Mouse (Mus musculus): ENCODE measurements around the gene Gpr37l1. TPM values are rescaled to one million over a fixed set of nuclear protein-coding genes. Genes with fewer than 3 reads are reported as not detected.

The Gpr37l1 gene
- polyA plus RNA-seq (2016; fragmentation: Nextera tagmentation; extraction: Ambion mirVana) = not detected in 2 replicates

DNA sequence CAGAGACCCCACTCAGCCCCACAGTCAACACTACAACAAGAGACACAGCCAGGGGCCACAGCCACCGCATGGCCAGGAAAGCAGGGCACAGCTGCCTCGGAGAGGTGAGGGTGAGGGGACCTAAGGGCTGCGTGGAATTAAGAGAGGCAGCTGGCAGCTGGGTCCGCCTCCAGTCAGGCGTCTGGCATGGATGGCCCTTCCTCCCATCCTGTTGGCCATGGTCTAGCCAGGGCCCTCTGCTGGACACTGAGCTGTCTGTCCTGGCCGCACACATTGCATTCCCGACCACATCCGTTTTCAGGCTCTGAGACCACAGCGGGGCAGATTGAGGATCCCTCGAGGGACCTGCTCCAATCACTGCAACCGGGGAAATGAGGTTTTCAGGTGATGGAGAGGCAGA is at the start of gene Gpr37l1:
Gene Gpr37l1 (minus strand): TSS at position 247 of the 400 bp plus-strand sequence.
- DNase-seq (ENCODE audit: low spot score) = no peak
- Histone ChIP-seq H3K9me3 (no peaks in the 10 kb centered on the region), H3K27ac (no peak within 1 kb of the TSS), H3K4me1 (replicated peaks) (peaks cover 7% of the 10 kb centered on the region), H3K27me3 (ENCODE audit: insufficient read depth, poor library complexity, severe bottlenecking) (no peaks in the 10 kb centered on the region), H3K36me3 (no peaks in the 10 kb centered on the region), H3K4me3 (no peak within 1 kb of the TSS)
- WGBS = 75% methylated on average over 11 of the region's 11 CpGs

DNA sequence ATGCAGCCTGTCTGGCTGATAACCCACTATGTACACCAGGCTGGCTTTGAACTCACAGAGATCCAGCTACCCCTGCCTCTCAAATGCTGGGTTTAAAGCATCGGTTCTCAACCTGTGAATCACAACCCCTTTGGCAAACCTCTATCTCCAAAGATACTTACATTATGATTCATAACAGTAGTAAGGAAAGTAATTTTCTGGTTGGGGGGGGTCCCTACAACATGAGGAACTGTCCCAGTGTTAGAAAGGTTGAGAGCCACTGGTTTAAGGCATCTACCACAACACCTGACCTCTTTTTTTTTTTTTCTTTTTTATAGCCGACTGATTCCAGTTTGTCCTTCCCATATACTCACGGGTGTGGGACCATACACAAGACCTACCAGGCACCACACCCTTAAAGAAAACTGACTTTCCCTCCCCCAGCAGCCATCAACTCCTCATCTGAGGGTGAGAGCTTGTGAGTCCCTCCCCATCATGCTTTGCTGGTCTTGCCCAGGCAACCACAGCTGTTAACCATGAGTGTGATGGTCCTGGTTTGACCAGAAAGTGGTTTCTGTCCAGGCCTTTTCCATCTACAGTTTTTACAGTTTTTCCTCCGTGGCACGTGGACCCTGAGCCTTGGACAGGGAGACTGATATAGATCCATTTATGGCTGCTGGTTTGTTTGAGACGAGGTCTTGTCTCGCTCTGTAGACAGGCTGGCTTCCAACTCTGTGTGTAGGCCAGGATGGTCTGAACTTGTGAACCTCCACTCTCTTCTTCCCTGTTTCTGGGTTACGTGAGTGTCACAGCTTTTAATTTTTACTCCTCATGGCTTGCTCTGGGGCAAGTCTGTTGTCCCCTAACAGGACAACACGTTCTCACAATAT is 46.5 kb upstream of the Gpr37l1 start:
- no peaks in the 10 kb centered on the region for H3K9me3 ChIP-seq
- DNase-seq (ENCODE audit: low spot score) = no peak
- WGBS = 89% methylated on average over 9 of the region's 9 CpGs
- no peak overlapping the region for H3K27ac ChIP-seq
- no peaks in the 10 kb centered on the region for H3K36me3 ChIP-seq
- H3K4me3 ChIP-seq = no peak overlapping the region
- H3K27me3 ChIP-seq (ENCODE audit: insufficient read depth, poor library complexity, severe bottlenecking) = no peaks in the 10 kb centered on the region
- H3K4me1 ChIP-seq (replicated peaks) = peaks cover 11% of the 10 kb centered on the region

GRCm38 (mm10) chr1:135210421-135210820 is 42.9 kb upstream of the Gpr37l1 start:
- no peaks in the 10 kb centered on the region for H3K36me3 ChIP-seq
- no peak overlapping the region for H3K4me3 ChIP-seq
- no peak overlapping the region for H3K27ac ChIP-seq
- H3K27me3 ChIP-seq (ENCODE audit: insufficient read depth, poor library complexity, severe bottlenecking) = no peaks in the 10 kb centered on the region
- no peak for DNase-seq (ENCODE audit: low spot score)
- H3K9me3 ChIP-seq = no peaks in the 10 kb centered on the region
- WGBS = 73% methylated on average over 5 of the region's 5 CpGs
- no peaks in the 10 kb centered on the region for H3K4me1 ChIP-seq (replicated peaks)

GRCm38 (mm10) chr1:135208716-135209115 is 41.2 kb upstream of the Gpr37l1 start:
- no peaks in the 10 kb centered on the region for H3K27me3 ChIP-seq (ENCODE audit: insufficient read depth, poor library complexity, severe bottlenecking)
- peaks cover 16% of the 10 kb centered on the region for H3K4me1 ChIP-seq (replicated peaks)
- no peak for DNase-seq (ENCODE audit: low spot score)
- no peaks in the 10 kb centered on the region for H3K36me3 ChIP-seq
- no peak overlapping the region for H3K4me3 ChIP-seq
- H3K27ac ChIP-seq = no peak overlapping the region
- 73% methylated on average over 9 of the region's 9 CpGs for WGBS
- no peaks in the 10 kb centered on the region for H3K9me3 ChIP-seq

DNA sequence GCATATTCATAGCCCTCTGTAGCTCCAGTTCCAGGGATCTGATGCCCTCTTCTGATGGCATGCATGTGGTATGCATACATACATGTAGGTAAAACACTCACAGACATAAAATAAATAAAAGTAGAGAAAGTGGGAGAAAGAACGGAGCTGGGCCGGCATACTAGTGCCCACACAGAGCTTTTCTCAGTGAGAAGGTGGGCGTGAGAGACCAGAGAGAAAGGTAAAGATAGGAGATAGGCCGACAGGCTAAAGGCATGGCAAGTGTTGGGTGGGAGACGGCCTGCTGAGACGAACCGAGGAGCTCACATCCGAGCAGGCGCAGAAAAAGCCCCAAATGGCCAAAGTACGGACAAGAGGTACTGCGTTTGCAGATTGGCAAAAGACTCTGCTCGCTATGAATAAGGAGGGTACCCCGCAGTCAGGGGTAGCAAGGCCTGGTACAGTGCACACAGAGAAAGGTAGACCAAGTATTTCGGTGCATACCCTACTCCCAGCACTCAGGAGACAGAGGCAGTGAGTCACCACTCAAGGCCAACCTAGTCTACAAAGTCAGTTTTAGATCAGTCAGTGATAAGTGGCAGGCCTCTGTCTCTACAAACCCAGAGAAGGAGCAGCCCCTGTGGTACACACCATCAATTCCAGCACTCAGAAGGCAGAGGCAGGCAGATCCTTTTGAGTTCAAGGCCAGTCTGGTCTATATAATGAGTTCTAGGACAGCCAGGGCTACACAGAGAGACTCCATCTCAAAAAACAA is 39.3 kb upstream of the Gpr37l1 start:
- H3K9me3 ChIP-seq = no peaks in the 10 kb centered on the region
- DNase-seq (ENCODE audit: low spot score) = no peak
- H3K27ac ChIP-seq = no peak overlapping the region
- 90% methylated on average over 14 of the region's 14 CpGs for WGBS
- H3K27me3 ChIP-seq (ENCODE audit: insufficient read depth, poor library complexity, severe bottlenecking) = no peaks in the 10 kb centered on the region; the same call in 1 of the 2 replicates
- H3K36me3 ChIP-seq = no peaks in the 10 kb centered on the region
- H3K4me3 ChIP-seq = no peak overlapping the region
- H3K4me1 ChIP-seq (replicated peaks) = peaks cover 18% of the 10 kb centered on the region

GRCm38 (mm10) chr1:135205257-135205656 is 37.8 kb upstream of the Gpr37l1 start:
- peaks cover 5% of the 10 kb centered on the region for H3K27me3 ChIP-seq (ENCODE audit: insufficient read depth, poor library complexity, severe bottlenecking)
- no peak for DNase-seq (ENCODE audit: low spot score)
- 59% methylated on average over 4 of the region's 4 CpGs for WGBS
- H3K9me3 ChIP-seq = no peaks in the 10 kb centered on the region
- H3K27ac ChIP-seq = 0 out of 2 replicates have a peak overlapping the region, but pooled peaks have one; percentile 42
- H3K4me1 ChIP-seq (replicated peaks) = peaks cover 18% of the 10 kb centered on the region
- H3K36me3 ChIP-seq = no peaks in the 10 kb centered on the region
- no peak overlapping the region for H3K4me3 ChIP-seq

DNA sequence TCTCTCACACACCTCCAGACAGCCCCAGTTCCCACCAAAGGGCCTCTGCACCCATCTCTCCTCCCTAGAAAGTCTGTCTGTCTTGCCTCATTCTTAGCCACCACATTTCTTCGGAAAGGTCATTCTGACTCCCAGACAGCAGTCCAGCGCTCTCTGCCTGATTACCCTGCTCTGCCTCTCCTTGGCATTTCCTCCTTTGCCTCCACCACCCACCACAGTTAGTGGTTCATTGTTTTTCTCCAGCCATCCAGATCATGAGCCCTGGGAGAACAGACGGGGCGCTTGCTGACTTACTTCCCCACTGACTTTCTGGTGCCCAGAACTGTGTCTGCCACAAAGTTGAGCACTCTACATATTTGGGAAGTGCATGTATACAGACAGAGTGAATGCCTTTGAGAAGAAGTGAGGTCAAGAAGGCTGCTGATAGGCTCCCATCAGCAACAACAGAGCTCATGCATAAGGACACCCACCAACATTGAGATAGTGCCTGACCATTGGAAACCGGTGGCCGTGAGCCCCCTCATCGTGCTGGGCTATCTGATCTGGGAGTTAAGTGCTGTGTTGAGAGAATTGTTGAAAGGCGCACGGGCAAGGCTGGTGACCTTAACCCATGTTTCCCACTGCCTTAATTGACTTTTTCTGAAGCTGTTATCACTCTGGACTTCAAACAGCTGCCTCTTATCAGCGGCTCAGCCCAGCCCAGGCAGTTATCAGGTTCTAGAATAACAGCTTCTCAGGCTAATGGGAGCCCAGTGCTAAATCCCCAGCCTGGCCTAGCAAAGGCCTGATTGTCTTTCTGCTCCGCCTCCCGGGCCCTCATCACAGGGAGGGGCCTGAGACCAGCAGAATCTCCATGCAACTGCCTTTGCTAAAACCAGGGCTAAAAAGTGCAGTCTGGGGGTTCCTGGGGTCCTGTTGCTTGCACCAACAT is 37.0 kb upstream of the Gpr37l1 start:
- Histone ChIP-seq H3K4me1 (replicated peaks) (peaks cover 22% of the 10 kb centered on the region), H3K9me3 (no peaks in the 10 kb centered on the region), H3K36me3 (no peaks in the 10 kb centered on the region), H3K4me3 (no peak overlapping the region), H3K27me3 (ENCODE audit: insufficient read depth, poor library complexity, severe bottlenecking) (peaks cover 5% of the 10 kb centered on the region), H3K27ac (0 out of 2 replicates have a peak overlapping the region, but pooled peaks have one; percentile 42)
- DNase-seq (ENCODE audit: low spot score) = peak; percentile 16
- WGBS = 34% methylated on average over 12 of the region's 12 CpGs

- no peaks in the 10 kb centered on the region for H3K36me3 ChIP-seq
- DNase-seq (ENCODE audit: low spot score) = no peak
- H3K4me3 ChIP-seq = no peak overlapping the region
- H3K27ac ChIP-seq = no peak overlapping the region
- H3K4me1 ChIP-seq (replicated peaks) = peaks cover 39% of the 10 kb centered on the region
- WGBS = 84% methylated on average over 4 of the region's 4 CpGs
- H3K27me3 ChIP-seq (ENCODE audit: insufficient read depth, poor library complexity, severe bottlenecking) = peaks cover 8% of the 10 kb centered on the region
- no peaks in the 10 kb centered on the region for H3K9me3 ChIP-seq
These were observed 32.9 kb upstream of the Gpr37l1 start for GRCm38 (mm10) chr1:135200400-135200799.

- peak; percentile 58 for DNase-seq (ENCODE audit: low spot score)
- WGBS = 1% methylated on average over 21 of the region's 21 CpGs
- no peaks in the 10 kb centered on the region for H3K36me3 ChIP-seq
- peaks cover 8% of the 10 kb centered on the region for H3K27me3 ChIP-seq (ENCODE audit: insufficient read depth, poor library complexity, severe bottlenecking)
- no peaks in the 10 kb centered on the region for H3K9me3 ChIP-seq
- H3K4me3 ChIP-seq = peak overlapping the region; percentile 43
- peaks cover 27% of the 10 kb centered on the region for H3K4me1 ChIP-seq (replicated peaks)
- H3K27ac ChIP-seq = peak overlapping the region; percentile 77
These were observed 31.7 kb upstream of the Gpr37l1 start for GRCm38 (mm10) chr1:135199014-135199819.

DNA sequence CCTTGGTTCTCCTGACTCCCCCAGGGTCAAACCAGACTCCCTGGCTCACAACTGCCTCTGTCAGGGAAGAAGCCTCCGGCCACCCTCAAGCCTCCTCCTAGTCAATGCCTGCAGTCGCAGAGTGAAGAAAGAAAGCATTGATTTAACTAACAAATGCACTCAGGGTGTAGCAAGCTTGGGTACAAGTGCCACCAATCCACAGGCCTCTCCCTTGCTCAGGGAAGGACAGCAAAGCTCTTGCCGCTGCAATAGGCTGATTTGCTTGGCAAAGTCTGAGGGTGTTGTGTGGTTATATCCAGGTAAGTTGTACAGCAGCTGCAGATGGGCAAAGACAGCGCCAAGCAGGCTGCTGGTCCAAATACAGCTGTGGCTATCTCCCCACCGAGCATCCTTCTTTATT is 30.9 kb upstream of the Gpr37l1 start:
- Histone ChIP-seq H3K4me1 (replicated peaks) (peaks cover 23% of the 10 kb centered on the region), H3K4me3 (0 out of 2 replicates have a peak overlapping the region, but pooled peaks have one; percentile 43), H3K36me3 (no peaks in the 10 kb centered on the region), H3K27ac (peak overlapping the region; percentile 57), H3K9me3 (no peaks in the 10 kb centered on the region), H3K27me3 (ENCODE audit: insufficient read depth, poor library complexity, severe bottlenecking) (peaks cover 8% of the 10 kb centered on the region)
- 26% methylated on average over 5 of the region's 5 CpGs for WGBS
- no peak for DNase-seq (ENCODE audit: low spot score)

DNA sequence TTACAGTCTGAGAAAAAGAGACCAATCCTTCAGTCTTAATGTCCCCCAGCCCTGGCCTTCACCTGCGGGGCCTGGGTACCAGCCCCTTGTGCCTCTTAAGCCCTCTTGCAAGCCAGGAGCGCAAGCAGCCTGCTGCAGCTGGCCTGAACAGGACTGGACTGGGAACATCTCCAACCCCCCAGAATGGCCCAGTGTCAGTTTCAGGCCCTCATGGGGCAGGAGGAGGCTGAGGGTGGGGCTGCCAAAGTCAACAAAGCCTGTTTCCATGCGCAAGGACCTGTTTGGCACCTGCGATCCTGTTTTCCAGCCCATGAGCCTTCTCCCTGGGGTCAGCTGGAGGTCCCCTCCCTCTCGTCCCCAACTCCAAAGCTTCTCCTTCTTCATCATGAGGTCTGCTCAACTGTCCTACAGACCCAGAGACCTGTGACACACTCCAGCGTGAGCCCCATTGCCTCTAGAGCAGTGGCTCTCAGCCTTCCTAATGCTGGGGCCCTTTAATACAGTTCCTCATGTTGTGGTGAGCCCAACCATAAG is 28.5 kb upstream of the Gpr37l1 start:
- peak overlapping the region; percentile 8; the same call in 1 of the 2 replicates for H3K27ac ChIP-seq
- H3K4me3 ChIP-seq = no peak overlapping the region
- no peaks in the 10 kb centered on the region for H3K36me3 ChIP-seq
- DNase-seq (ENCODE audit: low spot score) = no peak
- peaks cover 5% of the 10 kb centered on the region; the same call in 1 of the 2 replicates for H3K27me3 ChIP-seq (ENCODE audit: insufficient read depth, poor library complexity, severe bottlenecking)
- peaks cover 21% of the 10 kb centered on the region for H3K4me1 ChIP-seq (replicated peaks)
- no peaks in the 10 kb centered on the region for H3K9me3 ChIP-seq
- WGBS = 86% methylated on average over 6 of the region's 6 CpGs

Measured in hindbrain, embryonic 10.5 days (tissue).